Mouse (Mus musculus) natural killer cell, adult 2 months (primary cell): Measurements from ENCODE around the gene Rpl36-ps4.
"Not testable (repeated sequence)": the region's sequence is repeated elsewhere in the genome, so short reads cannot be mapped to it uniquely, and the experiment has no call there.

ENCODE experiments used
- DNase-seq, 2 experiments: peaks; one replicate each; pipeline ENCODE4 v3.0.0; 2022; ENCODE audit warnings: low spot score in 2 of 2

Rpl36-ps4 gene

DNA sequence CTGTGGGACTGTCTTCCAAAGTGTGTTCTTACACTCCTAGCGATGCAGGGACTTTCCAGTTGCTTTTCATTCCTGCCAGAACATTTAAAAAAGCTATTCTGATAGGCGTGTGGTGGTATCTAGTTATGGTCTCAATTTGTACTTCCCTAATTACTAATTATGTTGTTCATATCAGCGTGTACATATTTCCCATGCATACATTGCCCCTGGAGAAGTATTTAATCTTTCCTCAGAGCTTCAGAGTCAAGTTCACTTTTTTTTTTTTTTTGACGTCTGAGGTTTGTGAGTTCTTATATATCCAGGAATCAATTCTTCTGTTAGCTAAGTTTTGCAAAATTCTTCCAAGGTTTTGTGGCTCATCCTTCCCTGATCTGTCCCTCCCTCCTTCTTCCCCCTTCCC is 15.4 kb downstream of the Rpl36-ps4 start:
- DNase-seq: no peak

DNA sequence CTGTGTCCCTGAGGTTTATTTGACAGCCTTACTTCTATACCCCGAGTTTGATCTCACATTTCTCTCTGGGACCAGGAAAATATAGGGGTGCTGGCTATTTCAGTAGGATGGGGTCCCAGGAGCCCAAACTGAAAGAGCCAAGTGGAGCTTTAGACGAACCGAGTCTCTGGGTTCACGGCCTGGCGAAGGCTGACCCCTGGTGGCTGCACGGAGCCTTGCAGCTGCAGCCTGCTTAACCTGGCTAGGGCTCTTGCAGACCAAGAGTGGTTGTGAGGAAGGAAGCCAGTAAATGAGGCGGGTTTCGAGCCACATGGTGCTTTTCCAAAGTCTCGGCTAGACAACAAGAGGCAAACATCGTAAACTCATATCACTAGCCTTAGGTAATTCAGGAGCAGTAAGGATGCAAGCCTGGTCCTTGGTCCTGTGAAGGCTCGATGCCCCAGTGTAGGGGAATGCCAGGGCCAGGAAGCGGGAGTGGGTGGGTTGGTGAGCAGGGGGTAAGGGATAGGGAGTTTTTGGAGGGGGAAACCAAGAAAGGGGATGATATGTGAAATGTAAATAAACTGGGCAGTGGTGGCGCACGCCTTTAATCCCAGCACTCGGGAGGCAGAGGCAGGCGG is 28.3 kb downstream of the Rpl36-ps4 start:
- DNase-seq: peak; percentile 33 to 68

GRCm38 (mm10) chr17:87954618-87955124 is 33.9 kb downstream of the Rpl36-ps4 start:
- DNase-seq: peak in 1 of 2 experiments; percentile 8

- no peak for DNase-seq
Measured at GRCm38 (mm10) chr17:87957096-87957840, 36.5 kb downstream of the Rpl36-ps4 start.

GRCm38 (mm10) chr17:87958283-87958682 is 37.5 kb downstream of the Rpl36-ps4 start:
- DNase-seq: peak in 1 of 2 experiments; percentile 13

GRCm38 (mm10) chr17:87959406-87959805 is 38.6 kb downstream of the Rpl36-ps4 start:
- DNase-seq: not testable (repeated sequence)

- not testable (repeated sequence) for DNase-seq
Measured at GRCm38 (mm10) chr17:87959931-87960330, 39.2 kb downstream of the Rpl36-ps4 start.

DNA sequence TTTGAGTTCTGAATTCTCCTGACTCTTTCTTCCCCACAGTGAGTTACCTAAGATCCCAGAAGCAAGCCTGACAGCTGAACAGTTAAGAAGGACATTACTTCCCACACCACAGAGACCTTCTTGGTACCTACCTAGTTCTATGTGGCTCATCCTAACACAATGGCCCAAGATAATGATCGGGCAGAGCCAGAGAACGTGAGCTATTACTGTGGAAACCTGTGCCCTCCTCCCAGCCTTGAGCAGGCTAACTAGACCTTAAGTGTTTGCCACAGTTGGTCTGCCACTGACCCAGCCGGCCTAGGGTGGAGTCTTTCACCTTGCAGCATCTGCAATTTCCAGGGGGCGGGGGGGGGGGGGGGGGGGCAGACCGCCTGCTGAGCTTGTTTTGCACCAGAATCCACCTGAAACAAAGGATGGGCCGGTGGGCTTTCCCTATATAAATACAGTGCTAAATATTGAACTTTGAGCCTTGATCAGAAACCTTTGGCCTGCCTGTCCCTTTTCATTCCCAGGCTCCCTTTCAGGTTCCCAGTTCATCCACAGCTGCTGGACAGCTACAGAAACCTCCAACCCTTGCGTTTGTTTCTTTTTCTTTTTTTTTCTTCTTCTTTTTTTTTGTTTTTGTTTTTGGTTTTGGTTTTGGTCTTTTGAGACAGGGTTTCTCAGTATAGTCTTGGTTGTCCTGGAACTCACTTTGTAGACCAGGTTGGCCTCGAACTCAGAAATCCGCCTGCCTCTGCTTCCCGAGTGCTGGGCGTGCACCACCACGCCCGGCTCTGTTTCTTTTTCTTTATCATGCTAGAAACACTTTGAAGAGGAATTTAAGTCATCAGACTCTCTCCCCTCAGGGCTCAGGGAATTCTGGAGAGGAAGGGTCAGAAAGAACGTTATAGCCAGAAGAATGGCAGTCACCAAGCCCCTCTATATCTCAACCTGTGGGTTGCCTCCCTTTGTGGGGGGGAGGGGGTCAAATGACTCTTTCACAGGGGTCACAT is 42.6 kb downstream of the Rpl36-ps4 start:
- DNase-seq: no peak

DNA sequence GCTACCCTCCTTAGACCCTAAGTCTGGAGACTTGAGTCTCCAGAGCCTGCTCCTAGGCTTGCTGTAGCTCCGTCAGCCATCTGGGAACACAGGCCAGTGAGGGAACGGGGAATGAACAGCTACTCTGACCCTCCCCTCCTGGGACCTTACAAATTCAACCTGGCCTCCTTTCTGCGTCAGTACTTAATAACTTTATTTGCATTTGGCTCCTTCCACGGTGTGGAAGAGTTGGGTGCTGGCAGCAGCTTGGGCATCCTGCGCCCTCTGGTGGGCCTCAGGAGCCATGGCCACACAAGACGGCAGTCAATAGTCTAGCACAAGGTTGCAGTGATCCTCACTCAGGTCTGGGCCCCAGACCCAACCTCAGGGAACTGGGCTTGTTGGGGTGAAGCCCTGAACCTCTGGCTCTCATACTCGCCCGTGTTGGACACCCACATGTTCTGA is 47.7 kb downstream of the Rpl36-ps4 start:
- DNase-seq: not testable (repeated sequence)
